Mouse (Mus musculus) right cerebral cortex, adult 18-20 months (tissue): ENCODE results near the gene Pde4c.

Experiments used
- DNase-seq: peaks from one replicate; pipeline ENCODE4 v3.0.0; 2022; ENCODE audit warnings: mixed read lengths

Gene Pde4c

GRCm38 (mm10) chr8:70725792-70726447 lies 2.4 kb downstream of the Pde4c start:
- DNase-seq: no peak

GRCm38 (mm10) chr8:70726721-70727120 lies 3.2 kb downstream of the Pde4c start:
- DNase-seq: no peak

- no peak for DNase-seq
These were observed 6.4 kb downstream of the Pde4c start for GRCm38 (mm10) chr8:70729808-70730475.

GRCm38 (mm10) chr8:70730956-70731355 lies 7.4 kb downstream of the Pde4c start:
- DNase-seq: no peak

- DNase-seq: no peak
These were observed 14.2 kb downstream of the Pde4c start for GRCm38 (mm10) chr8:70737705-70738104.

GRCm38 (mm10) chr8:70738211-70738610 lies 14.7 kb downstream of the Pde4c start:
- DNase-seq: no peak

- no peak for DNase-seq
These were observed 18.1 kb downstream of the Pde4c start for GRCm38 (mm10) chr8:70741661-70742060.

GRCm38 (mm10) chr8:70742176-70742575 lies 18.7 kb downstream of the Pde4c start:
- no peak for DNase-seq

GRCm38 (mm10) chr8:70742981-70743655 lies 19.6 kb downstream of the Pde4c start:
- no peak for DNase-seq

- no peak for DNase-seq
These were observed 20.4 kb downstream of the Pde4c start for GRCm38 (mm10) chr8:70743656-70744590.

GRCm38 (mm10) chr8:70744806-70745205 lies 21.3 kb downstream of the Pde4c start:
- DNase-seq: no peak

- DNase-seq: no peak
These were observed 22.2 kb downstream of the Pde4c start for GRCm38 (mm10) chr8:70745691-70746220.

- no peak for DNase-seq
These were observed 23.2 kb downstream of the Pde4c start for GRCm38 (mm10) chr8:70746676-70747075.

GRCm38 (mm10) chr8:70747211-70747890 lies 23.8 kb downstream of the Pde4c start:
- no peak for DNase-seq

GRCm38 (mm10) chr8:70748246-70749096 lies 25.0 kb downstream of the Pde4c start:
- no peak for DNase-seq

GRCm38 (mm10) chr8:70749097-70749674 lies 25.7 kb downstream of the Pde4c start:
- no peak for DNase-seq

- DNase-seq: no peak
These were observed 26.7 kb downstream of the Pde4c start for GRCm38 (mm10) chr8:70750128-70750680.

- peak; percentile 70 for DNase-seq
These were observed 28.7 kb downstream of the Pde4c start for GRCm38 (mm10) chr8:70752000-70752764.

GRCm38 (mm10) chr8:70753151-70753550 lies 29.6 kb downstream of the Pde4c start:
- peak; percentile 93 for DNase-seq
